Mouse (Mus musculus) embryo, embryonic 11.5 days (tissue): ENCODE results near the gene Rapgef4.
A peak's percentile ranks its signal among the peaks of the same experiment; 100 is the strongest.

Source experiments
- DNase-seq: peaks from one replicate; pipeline ENCODE4 v3.0.0-alpha.2; 2012; ENCODE audit warnings: low read depth, low spot score

Rapgef4 gene

GRCm38 (mm10) chr2:72269651-72270341 is 288.8 kb downstream of the Rapgef4 start:
- no peak for DNase-seq

DNA sequence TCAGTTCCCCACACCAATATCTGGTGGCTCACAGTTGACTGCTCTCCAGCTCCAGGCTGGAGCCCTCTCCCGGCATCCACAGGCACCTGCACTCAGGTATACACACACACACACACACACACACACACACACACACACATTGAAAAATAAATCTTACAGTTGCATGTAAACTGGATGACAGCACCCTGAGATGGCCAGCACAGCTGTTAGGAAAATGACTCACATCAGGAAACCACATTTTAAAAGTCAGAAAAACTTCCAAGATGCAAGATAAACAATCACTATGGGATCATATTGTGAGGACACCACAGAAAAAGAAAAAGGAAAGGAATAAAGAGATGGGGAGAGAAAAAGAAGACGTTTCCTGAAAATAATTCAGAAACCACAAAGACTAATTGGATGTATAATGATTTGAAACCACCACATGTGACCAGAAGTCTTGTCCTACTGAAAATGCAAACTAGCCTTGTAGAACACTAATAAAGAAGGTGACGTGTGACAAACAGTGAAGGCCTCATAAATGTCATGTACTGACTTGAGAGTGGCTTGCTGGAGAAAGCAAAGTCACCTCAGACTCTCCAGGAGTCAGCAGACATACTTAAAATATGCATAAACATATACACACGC is 297.3 kb downstream of the Rapgef4 start:
- no peak for DNase-seq

DNA sequence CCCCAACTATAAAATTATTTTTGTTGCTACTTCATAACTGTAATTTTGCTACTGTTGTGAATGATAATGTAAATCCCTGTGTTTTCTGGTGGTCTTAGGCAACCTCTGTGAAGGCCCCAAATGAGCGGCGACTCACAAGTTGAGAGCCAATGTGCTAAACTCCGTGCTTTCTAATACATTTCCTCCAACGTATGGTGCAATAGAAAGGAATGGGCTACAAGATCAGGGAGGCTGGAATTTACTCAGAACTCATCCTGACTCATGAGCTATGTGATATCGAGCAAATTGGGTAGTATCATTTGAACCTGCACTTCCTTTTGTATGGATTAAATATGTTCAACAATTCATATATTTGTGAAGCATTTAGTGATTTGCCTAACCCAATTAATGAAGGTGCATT is 299.5 kb downstream of the Rapgef4 start:
- no peak for DNase-seq

GRCm38 (mm10) chr2:72281971-72282370 is 300.9 kb downstream of the Rapgef4 start:
- no peak for DNase-seq

DNA sequence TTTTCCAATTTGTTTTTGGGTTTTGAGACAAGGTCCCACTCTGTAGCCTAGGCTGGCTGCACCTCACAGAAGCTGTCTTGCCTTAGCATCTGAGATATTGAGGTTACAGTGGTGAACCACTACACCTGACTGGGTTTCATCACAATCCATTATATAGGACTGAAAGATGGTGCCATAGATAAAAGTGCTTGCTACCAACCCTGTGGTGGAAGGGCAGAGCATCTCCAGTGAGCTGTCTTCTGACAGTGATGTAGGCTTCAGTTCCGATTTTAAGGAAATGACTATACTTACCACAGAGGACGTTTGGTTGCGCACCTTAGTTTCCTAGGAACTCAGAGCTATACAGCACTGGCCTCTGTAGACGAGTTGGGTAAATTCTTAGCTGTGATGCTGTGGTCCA is 301.7 kb downstream of the Rapgef4 start:
- DNase-seq = no peak

- no peak for DNase-seq
Measured at GRCm38 (mm10) chr2:72284689-72285088, 303.6 kb downstream of the Rapgef4 start.

DNA sequence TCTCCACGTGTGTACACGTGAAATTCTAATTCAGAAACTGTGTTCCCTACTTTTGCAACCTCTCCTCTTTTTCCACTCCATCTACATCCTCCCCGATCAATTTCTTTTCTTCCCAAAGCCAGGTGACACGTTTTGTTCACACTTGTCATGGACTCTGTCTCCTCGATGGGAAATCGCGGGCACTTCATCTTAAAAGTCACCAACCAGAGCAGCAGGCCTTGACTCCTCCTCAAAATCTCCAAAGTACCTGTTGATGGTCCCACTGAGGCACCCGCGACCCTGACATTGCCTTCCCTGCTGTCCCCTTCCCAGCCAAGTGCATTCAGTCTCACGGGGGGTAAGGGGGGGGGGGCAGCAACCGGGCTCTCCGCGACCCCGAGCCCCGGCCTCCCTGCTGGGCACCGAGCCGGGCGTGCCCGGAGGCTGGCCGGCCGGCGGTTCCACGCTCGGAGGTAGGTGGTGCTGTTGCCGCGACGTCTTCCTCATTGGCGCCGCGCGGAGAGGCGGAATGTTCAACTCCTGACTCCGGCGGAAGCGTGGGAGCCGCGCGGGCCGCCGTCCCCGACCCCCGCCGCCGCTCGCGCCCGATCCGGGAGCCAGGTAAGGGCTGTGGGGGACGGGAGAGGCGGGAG is 304.3 kb downstream of the Rapgef4 start, which contains the start of gene Map3k20:
Map3k20 (plus strand) TSS at position 382 of the 632 bp plus-strand sequence.
- DNase-seq = peak; percentile 47

DNA sequence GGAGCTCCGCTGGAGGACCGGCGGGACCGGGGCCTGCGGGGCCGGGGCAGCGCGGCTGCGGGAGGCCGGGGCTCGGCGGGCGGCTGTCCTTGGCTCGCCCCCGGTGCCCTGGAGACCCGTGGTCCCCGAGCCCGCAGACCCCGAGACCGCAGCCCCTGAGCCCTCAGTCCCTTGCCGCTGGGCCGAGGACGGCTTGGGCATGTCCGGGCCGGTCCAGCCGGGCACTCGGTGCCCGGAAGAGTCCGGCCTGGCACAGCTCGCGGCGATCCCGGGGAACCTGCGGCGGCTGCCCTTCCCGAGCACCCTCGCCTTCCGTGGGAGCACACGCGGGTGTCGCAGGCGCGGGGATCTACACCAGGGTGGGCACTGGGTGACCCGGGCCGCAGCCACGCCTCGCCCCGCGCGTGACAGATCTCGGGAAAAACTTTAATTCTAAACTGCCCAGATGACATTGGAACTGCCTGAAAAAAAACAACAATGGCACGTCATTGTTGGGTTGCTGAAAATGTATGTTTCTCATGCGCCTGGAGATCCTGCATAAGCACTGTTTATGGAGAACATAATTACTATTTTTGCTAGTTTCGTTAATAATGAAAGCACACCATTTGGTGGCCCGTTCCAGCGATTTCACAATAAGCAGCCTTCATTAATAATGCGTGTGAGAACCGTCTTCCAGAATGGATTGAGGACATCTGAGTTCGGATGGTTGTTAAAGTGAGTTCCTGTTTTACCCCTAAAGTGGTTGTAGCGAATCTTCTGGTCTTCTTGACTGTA is 305.0 kb downstream of the Rapgef4 start:
- no peak for DNase-seq

DNA sequence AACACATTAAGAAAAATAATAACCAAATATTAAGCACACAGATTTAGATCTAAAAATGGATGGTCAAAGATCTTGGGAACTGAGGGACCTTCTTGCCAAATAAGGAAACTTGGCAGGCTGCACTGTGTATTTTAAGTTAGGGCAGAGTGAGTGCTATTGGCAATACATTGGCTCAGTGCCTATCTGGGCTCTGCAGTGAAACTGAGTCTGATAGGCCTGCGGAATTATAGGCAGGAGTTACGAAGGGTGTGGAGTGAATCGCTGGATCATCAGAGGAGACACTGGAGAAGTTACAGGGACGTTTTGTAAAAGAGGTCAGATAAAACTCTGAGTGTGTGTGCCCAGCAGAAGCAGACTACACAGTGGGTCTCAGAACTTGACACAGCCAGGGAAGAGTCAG is 306.1 kb downstream of the Rapgef4 start:
- no peak for DNase-seq

DNA sequence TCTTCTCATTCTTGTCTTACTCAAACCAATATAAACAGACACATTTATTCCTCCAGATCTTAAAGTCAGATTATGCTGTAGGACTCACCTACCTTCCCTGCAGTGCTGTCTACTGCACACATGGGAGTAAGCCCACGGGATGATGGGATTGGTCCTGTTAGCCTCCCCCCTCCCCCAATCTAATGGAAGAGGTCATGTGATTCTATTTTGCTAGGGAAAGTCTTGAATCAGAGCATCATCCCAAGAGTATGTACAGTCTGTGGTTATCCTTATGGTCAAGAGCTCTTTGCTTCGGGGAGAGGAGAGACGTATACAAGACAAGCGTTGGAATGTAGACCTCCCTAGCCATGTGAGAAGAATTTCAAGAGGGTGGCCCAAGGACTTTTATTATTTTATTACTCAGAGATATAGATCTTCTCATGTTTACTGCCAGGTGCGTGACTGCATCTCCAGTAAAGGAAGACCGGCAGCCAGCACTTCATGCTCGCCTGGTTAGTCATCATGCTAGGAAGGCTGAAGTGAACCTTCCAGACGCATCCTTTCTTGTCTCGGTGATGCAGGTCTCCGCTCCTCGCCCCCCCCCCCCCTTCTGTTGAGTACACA is 308.0 kb downstream of the Rapgef4 start:
- no peak for DNase-seq

- no peak for DNase-seq
Measured at GRCm38 (mm10) chr2:72291103-72291502, 310.1 kb downstream of the Rapgef4 start.

DNA sequence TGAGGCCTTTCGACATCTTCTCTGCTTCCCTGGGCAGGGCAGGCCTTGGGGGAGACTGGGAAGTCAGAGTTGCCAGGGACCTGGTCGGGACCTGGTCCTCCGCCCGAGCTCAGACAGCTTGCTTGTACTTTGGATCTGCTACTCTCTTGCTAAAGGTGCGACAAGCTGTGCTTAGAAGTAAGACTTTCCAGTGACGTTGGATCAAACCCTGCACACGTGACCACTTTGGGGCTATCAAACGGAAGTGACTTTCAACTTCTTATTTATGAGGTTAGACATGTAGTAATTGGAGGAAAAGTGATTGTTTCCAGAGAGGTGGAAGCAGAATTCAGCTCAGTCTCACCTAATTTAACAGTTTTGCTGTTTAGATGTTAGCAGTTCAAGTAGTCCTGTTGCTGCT is 311.5 kb downstream of the Rapgef4 start:
- no peak for DNase-seq

- no peak for DNase-seq
Measured at GRCm38 (mm10) chr2:72294994-72295393, 314.0 kb downstream of the Rapgef4 start.

DNA sequence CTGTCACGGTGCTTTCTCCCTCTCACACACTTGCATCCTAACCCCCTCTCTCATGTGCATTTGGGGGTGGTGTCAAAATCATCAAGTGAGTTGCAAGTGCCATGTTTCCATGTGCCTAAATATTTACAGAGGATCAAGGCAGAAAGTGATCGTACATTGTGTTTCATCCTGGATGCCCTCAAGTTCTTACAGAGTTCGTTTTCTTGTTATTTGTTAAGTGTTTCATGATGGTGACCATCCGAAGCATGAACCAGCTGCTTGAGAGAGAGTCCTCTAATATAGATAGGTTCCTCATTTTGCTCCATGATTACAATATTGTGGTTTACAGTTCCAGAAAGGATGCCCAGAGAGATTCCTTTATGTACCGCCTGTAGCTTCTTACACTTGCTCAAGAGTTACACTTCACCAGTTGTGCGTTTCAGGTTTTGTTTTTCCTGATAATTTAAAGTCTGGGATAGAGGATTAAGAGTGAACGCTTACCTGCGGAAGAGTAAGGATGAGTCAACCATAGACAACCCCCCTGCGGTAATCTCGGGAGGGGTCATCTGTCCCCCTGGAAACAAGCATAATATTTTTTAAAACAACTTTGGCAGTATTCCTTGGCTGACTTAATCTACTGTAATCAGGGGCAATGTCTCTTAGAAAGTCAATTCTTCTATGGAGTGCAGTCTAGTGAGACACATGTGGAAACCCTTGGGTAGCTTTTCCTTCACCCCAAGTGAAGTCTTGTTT is 316.1 kb downstream of the Rapgef4 start:
- DNase-seq = no peak

GRCm38 (mm10) chr2:72297716-72298082 is 316.7 kb downstream of the Rapgef4 start:
- no peak for DNase-seq

DNA sequence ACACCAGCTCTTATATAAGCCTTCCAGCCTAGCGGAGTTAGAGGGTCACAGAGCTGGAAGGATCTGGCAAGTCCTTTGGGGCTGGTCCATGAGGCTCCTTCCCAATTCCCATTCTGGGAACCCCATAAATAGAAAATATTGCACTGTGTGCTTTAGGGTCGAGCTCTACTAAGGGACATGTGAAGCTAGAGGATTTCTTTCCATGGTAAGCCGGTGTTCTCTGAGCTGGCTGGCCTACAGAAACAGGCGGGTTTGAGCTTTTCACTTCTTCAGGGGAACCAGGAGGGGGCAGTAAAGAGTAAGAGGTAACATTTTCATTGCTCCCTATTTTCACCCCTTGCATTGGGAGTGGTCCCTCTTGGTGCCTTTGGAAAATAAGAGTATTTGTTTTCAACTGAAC is 317.4 kb downstream of the Rapgef4 start:
- DNase-seq = peak; percentile 19

DNA sequence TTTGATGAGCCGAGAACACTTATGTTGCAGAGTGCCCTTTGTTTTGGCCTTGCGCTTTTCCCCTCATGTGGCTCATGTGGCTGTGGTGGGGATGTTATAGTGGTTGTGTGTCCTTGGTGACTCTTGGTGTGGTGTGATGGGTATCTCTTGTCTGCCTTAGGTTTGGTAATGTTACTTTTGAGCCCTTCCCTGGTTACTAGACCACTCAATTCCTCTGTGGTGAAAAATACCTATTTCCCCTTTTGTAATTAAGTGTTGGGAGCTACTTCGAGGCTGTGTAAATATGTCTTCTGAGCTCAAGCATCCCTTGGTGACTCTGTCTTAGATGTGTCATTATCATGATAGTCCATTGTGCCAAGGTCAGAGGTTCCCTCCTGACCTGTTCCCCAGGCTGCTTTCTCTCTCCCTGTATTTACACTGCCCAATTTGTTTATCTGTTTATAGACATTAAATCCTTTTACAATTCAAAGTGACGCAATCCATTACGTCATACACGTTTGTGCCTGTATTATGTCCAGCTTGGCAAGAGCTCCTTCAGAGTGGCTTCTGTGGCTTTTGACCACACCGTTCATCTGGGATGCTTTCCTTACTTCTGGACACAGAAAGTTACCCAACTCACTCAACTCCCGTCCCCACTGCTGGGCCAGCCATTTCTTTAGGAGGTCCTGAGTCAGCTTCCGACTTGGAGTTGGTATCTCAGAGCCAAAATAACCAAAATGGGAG is 320.3 kb downstream of the Rapgef4 start:
- no peak for DNase-seq

GRCm38 (mm10) chr2:72305738-72306137 is 324.7 kb downstream of the Rapgef4 start:
- DNase-seq = no peak
